Mouse (Mus musculus) kidney, embryonic 16.5 days (tissue): ENCODE measurements around the gene Psmd2. TPM values are rescaled to one million over a fixed set of nuclear protein-coding genes. Genes with fewer than 3 reads are reported as not detected.

Experiments used
- ATAC-seq: fragments of 200-750 bp; cut with Nextera tagmentation; 2 replicates; pipeline ENCODE4 v1.8.0; 2017; ENCODE audit warnings: moderate TSS enrichment; ENCODE audit not compliant: low FRiP score, low TSS enrichment
- H3K27ac ChIP-seq: fragments of 300-500 bp; sonication (generic); 2 replicates; pipeline ENCODE4 v1.5.1; 2014; ENCODE audit warnings: low read length
- H3K27me3 ChIP-seq: fragments of 300-500 bp; sonication (generic); 2 replicates; pipeline ENCODE4 v1.6.1; 2014; ENCODE audit warnings: low read length, control low read depth, mixed read lengths; ENCODE audit not compliant: insufficient read depth
- H3K36me3 ChIP-seq: fragments of 300-500 bp; sonication (generic); 2 replicates; pipeline ENCODE4 v1.6.1; 2014; ENCODE audit warnings: low read length, control low read depth, mixed read lengths; ENCODE audit not compliant: insufficient read depth
- H3K4me1 ChIP-seq: fragments of 300-500 bp; sonication (generic); 2 replicates; pipeline ENCODE4 v1.6.1; 2014; ENCODE audit warnings: low read length, control low read depth, mixed read lengths; ENCODE audit not compliant: insufficient read depth
- H3K4me2 ChIP-seq: fragments of 300-500 bp; sonication (generic); replicated peaks from 2 replicates; pipeline ENCODE4 v1.6.1; 2014; ENCODE audit warnings: low read depth, low read length
- H3K4me3 ChIP-seq: fragments of 300-500 bp; sonication (generic); 2 replicates; pipeline ENCODE4 v1.5.1; 2014; ENCODE audit warnings: mild to moderate bottlenecking, low read length
- H3K9ac ChIP-seq: fragments of 300-500 bp; sonication (generic); replicated peaks from 2 replicates; pipeline ENCODE4 v1.6.1; 2014; ENCODE audit warnings: low read length
- H3K9me3 ChIP-seq: fragments of 300-500 bp; sonication (generic); 2 replicates; pipeline ENCODE4 v1.6.1; 2016; ENCODE audit warnings: low read length, control low read depth
- WGBS: fragments of 180-500 bp; shearing (Covaris S2); extraction: QIAGEN DNeasy Blood & Tissue Kit; methylation state at CpG from one replicate; pipeline ENCODE4 v1.1.7; 2014; 5-methylcytosine and 5-hydroxymethylcytosine counted together
- polyA plus RNA-seq: library from polyadenylated mRNA; unstranded; fragments of >200 nt; fragmentation: Nextera tagmentation; extraction: Ambion mirVana; gene quantifications from 2 replicates; pipeline ENCODE4 v1.2.1, GENCODE M21; 2015

The Psmd2 gene
- polyA plus RNA-seq, 1 experiment from 2014 or later: 378 TPM

DNA sequence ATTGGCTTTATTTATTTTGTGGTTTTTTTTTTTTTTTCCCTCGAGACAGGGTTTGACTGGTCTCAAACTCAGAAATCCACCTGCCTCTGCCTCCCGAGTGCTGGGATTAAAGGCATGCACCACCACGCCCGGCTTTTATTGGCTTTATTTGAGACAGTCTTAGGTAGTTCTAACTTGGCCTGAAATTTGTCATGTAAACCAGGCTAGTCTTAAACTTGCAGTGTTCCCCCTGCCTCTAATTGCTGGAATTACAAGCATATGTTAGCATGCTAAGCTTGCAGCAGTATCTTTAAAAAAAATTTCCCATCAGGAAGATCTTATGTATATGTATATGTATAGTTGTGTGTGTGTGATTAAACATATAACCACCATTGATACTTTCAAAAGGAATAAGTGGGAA lies 25.2 kb downstream of the Psmd2 start:
- ATAC-seq: no peak
- Histone ChIP-seq H3K27me3 (no peaks in the 10 kb centered on the region), H3K27ac (no peak overlapping the region), H3K4me3 (no peak overlapping the region), H3K4me2 (no peak overlapping the region), H3K9me3 (no peaks in the 10 kb centered on the region), H3K4me1 (peaks cover 14% of the 10 kb centered on the region), H3K36me3 (peaks cover 64% of the 10 kb centered on the region), H3K9ac (no peak overlapping the region)
- 83% methylated on average over 4 of the region's 4 CpGs for WGBS

DNA sequence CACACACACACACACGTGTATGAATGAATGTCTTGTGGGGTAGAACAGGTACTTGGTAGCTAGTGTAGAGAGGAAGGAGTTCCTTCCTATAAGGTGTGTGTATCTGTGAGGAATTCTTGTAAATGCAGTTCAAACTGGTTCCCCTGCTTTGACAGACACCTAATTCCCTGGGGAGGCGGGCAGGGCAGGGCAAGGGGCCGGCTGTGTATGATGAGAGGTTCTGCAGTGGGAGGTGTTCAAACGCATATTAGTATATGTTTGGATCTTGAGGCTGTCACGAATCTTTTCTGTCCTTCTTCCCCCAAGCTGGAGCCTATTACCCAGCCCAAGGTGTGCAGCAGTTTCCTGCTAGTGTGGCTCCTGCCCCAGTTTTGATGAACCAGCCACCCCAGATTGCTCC lies 25.9 kb downstream of the Psmd2 start:
- WGBS: 89% methylated on average over 5 of the region's 5 CpGs
- Histone ChIP-seq H3K27me3 (no peaks in the 10 kb centered on the region), H3K9ac (no peak overlapping the region), H3K4me3 (no peak overlapping the region), H3K9me3 (no peaks in the 10 kb centered on the region), H3K4me1 (peaks cover 14% of the 10 kb centered on the region), H3K4me2 (no peak overlapping the region), H3K27ac (no peak overlapping the region), H3K36me3 (peaks cover 71% of the 10 kb centered on the region)
- ATAC-seq: no peak

DNA sequence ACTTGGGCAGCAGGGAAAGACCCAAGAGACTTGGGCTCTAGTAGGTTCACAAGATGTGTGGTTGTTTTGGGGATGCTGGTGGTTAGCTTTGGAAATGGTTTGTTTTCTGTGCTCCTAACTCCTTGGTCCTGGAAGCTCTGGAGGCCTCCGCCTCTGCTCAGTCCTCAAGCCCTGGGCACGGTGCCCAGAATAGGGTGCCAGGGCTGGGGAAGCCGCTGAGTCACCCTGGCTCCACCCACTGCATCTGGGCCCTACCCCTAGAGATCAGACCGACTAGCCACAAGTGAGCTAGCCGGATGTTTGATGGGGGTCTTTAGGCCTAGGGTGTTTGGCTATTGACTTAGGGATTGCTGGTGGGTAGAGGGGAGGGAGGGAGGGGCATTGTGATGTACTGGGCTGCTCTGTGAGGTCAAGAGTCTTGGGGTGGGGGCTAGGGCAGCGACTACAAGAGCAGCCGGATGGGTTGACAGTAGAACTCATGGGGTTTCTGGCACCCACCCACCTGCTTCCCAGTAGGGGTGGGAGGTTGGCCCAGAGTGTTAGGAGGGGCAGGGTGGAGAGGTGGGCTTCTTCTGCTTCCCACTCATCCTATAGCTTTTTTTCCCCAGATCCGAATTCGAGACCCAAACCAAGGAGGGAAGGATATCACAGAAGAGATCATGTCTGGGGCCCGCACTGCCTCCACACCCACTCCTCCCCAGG lies 26.7 kb downstream of the Psmd2 start:
- no peak overlapping the region for H3K9ac ChIP-seq
- H3K4me1 ChIP-seq: peaks cover 14% of the 10 kb centered on the region
- H3K4me3 ChIP-seq: no peak overlapping the region
- no peak overlapping the region for H3K27ac ChIP-seq
- no peak for ATAC-seq
- H3K36me3 ChIP-seq: peaks cover 78% of the 10 kb centered on the region
- H3K4me2 ChIP-seq: no peak overlapping the region
- no peaks in the 10 kb centered on the region for H3K27me3 ChIP-seq
- WGBS: 84% methylated on average over 10 of the region's 10 CpGs
- no peaks in the 10 kb centered on the region for H3K9me3 ChIP-seq

DNA sequence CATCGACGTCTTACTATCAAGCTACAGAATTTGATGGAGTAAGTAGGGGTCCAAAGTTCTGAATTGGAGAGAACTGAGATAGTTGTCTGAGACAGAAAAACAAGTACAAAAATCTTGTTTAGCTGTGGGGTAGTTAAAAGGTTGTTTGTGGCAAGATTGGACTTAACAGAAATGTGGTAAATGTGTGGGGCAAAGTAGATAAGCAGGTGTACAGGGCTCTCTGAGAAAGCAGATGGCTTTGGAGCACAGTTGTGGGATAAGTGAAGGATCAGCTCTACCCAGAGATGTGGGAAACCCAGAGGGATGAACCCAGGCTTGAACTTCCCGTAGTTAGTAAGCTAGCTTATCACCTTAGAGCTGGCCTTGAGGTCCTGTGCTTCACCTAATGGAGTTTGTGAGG lies 39.3 kb downstream of the Psmd2 start:
- no peak for ATAC-seq
- Histone ChIP-seq H3K4me3 (no peak overlapping the region), H3K4me1 (peaks cover 24% of the 10 kb centered on the region), H3K9me3 (no peaks in the 10 kb centered on the region), H3K4me2 (no peak overlapping the region), H3K36me3 (peaks cover 59% of the 10 kb centered on the region), H3K9ac (no peak overlapping the region), H3K27ac (no peak overlapping the region), H3K27me3 (no peaks in the 10 kb centered on the region)
- 80% methylated on average over 3 of the region's 3 CpGs for WGBS

DNA sequence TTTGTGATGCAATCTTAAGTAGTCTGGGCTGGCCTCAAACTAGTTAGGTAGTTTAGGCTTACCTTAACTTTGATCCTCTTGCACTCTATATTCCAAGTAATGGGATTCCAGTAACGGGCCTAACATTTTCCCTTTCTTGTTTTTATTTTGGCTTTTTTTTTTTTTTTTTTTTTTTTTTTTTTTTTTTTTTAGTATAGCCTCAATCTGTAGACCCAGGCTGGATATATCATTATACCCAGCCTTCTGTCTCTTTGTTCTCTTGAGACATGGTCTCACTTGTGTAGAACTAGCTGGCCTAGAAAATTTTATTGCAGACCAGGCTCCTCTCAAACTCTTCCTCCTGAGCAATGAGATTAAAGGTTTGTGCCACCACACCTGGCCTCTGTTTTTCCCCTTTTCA lies 40.2 kb downstream of the Psmd2 start:
- H3K9me3 ChIP-seq: no peaks in the 10 kb centered on the region
- 74% methylated on average over 1 of the region's 1 CpGs for WGBS
- no peak overlapping the region for H3K27ac ChIP-seq
- no peak overlapping the region for H3K4me3 ChIP-seq
- H3K9ac ChIP-seq: no peak overlapping the region
- ATAC-seq: no peak
- no peaks in the 10 kb centered on the region for H3K27me3 ChIP-seq
- peaks cover 50% of the 10 kb centered on the region for H3K36me3 ChIP-seq
- H3K4me2 ChIP-seq: no peak overlapping the region
- peaks cover 31% of the 10 kb centered on the region for H3K4me1 ChIP-seq

DNA sequence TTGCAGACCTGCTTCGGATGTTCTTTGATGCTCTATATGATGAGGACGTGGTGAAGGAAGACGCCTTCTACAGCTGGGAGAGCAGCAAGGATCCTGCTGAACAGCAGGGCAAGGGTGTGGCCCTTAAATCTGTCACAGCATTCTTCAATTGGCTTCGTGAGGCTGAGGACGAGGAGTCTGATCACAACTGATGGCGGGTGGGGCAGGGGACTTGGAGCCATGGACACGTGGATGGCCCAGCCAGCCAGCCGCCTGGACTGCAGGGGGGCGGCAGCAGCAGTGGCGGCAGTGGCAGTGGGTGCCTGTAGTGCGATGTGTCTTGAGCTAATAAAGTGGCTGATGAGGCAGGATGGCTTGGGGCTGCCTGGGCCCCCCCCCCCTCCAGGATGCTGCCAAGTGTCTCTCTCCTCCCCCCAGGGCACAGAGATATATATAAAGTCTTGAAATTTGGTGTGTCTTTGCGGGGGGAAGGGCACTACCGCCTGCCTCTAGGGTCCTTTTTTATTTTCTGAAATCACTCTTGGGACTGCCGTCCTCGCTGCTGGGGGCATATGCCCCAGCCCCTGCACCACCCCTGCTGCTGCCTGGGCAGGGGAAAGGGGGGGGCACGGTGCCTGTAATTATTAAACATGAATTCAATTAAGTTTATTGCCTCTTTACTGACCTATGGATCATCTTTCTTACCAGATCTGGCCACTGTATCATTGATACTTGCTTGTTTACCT lies 41.0 kb downstream of the Psmd2 start:
- peaks cover 31% of the 10 kb centered on the region for H3K4me1 ChIP-seq
- 41% methylated on average over 16 of the region's 16 CpGs for WGBS
- H3K9me3 ChIP-seq: no peaks in the 10 kb centered on the region
- H3K4me3 ChIP-seq: no peak overlapping the region
- no peak; the same call in 1 of the 2 replicates for ATAC-seq
- H3K9ac ChIP-seq: no peak overlapping the region
- H3K27me3 ChIP-seq: no peaks in the 10 kb centered on the region
- peaks cover 42% of the 10 kb centered on the region for H3K36me3 ChIP-seq
- H3K4me2 ChIP-seq: peak overlapping the region; percentile 93
- H3K27ac ChIP-seq: no peak overlapping the region

DNA sequence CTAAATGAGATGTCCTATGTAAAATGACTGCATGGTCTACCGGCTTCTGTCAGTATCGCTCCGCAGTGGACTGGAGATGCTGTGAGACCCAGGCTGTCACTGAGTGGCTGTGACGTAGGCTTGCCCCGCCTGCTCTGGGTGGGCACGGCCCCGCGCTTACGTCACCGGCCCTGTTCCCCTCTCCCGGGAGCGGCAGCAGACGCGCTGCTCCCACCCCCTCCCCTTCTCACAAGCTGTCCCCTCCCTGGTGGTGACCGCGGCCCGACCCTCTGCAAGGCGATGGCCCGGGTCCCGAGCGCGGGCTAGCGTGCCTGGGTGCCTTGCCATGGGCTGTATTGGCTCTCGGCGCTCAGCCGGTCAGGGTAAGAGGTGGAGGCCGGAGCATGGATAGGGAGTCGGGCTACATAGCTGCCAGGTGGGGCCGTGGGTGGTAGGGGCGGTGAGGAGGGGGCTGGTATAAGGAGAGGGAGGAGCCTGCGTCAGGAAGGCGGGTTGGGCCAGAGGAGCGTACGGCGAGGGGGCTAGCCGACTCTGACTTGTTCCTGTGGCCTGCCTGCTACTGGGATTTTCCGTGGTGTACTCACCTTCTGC lies 41.8 kb downstream of the Psmd2 start, which contains the start of gene Fam131a:
Gene Fam131a, plus strand, starts transcription at position 131 of the 591 bp plus-strand sequence.
- H3K4me2 ChIP-seq: peak within 1 kb of the TSS; percentile 93
- no peaks in the 10 kb centered on the region for H3K9me3 ChIP-seq
- peak; percentile 95 for ATAC-seq
- peaks cover 31% of the 10 kb centered on the region for H3K4me1 ChIP-seq
- peak within 1 kb of the TSS; percentile 79 for H3K9ac ChIP-seq
- H3K27ac ChIP-seq: peak within 1 kb of the TSS; percentile 88
- peaks cover 36% of the 10 kb centered on the region for H3K36me3 ChIP-seq
- H3K4me3 ChIP-seq: peak within 1 kb of the TSS; percentile 73
- under 1% methylated on average over 36 of the region's 37 CpGs for WGBS
- H3K27me3 ChIP-seq: no peaks in the 10 kb centered on the region

DNA sequence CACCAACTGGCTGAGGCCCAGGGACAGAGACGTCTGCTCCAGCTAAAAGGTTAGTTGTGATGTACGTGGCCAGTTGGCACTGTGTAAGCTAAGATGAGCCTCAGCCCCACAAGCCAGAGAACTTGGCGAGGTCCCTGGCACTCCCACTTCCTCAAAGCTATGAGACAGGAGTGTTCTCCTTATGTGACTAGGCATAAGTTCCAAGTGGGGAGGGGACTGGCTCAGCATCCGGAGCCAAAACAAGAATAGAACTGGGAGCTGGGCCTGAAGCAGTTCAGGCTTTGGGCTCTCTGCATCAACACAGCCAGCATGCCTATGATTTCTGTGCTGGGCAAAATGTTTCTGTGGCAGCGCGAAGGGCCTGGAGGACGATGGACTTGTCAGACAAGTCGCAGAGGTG lies 43.3 kb downstream of the Psmd2 start:
- Histone ChIP-seq H3K27ac (0 out of 2 replicates have a peak overlapping the region, but pooled peaks have one; percentile 8), H3K9ac (no peak overlapping the region), H3K4me2 (peak overlapping the region; percentile 59)

DNA sequence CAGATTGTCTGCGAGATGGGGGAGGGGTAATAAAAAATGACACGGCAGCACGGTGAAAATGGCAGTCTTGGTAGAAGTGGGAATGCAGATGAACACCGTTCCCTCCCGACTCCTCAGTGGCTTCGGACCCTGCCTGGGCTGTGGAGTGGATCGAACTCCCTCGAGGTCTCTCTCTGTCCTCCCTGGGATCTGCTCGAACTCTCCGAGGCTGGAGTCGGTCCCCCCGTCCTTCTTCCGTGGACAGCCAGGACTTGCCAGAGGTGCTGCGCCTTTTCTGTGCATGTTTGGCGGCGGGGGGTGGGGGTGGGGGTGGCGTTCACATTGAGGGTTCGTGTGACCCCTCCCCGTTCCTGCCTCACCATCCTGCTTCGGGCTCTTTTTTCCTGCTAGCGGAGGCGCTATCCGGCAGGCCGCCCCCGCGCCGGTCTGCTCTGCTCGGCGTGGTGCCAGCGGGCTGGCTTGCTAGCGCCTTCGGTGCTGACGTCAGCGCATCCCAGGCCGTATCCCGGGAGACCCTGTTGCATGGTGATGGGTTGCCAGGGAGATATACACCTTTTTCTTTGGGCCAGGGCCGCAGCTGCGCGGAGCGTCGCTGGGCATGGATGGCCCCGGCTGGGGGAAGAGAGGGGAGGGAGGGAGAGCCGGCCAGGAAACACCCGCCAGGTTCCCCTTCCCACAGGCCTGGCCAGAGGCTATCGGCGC lies 44.3 kb downstream of the Psmd2 start:
- Histone ChIP-seq H3K9ac (peak overlapping the region; percentile 47), H3K4me3 (peak overlapping the region; percentile 40), H3K27me3 (no peaks in the 10 kb centered on the region), H3K9me3 (no peaks in the 10 kb centered on the region), H3K4me2 (peak overlapping the region; percentile 59), H3K36me3 (peaks cover 12% of the 10 kb centered on the region; the same call in 1 of the 2 replicates), H3K4me1 (peaks cover 31% of the 10 kb centered on the region), H3K27ac (no peak overlapping the region)
- peak; percentile 66 for ATAC-seq
- 2% methylated on average over 46 of the region's 46 CpGs for WGBS

More for the DNA sequence above, 43.3 kb downstream of the Psmd2 start:
- H3K9me3 ChIP-seq: no peaks in the 10 kb centered on the region
- no peak for ATAC-seq
- H3K27me3 ChIP-seq: no peaks in the 10 kb centered on the region
- H3K4me1 ChIP-seq: peaks cover 31% of the 10 kb centered on the region
- peaks cover 20% of the 10 kb centered on the region for H3K36me3 ChIP-seq
- 78% methylated on average over 8 of the region's 8 CpGs for WGBS
- peak overlapping the region; percentile 9; the same call in 1 of the 2 replicates for H3K4me3 ChIP-seq
